Mouse (Mus musculus) spleen, embryonic (tissue): Measurements from ENCODE around the gene Gm6525.

ENCODE experiments used
- CTCF ChIA-PET: fragments of 350-600 bp; sonication (Branson Sonifier 250); formaldehyde crosslinking; loops from one replicate; lab custom pipeline; 2022; lab: Charles Lee

The Gm6525 gene

GRCm38 (mm10) chr3:84173581-84174154 lies at the start of gene Gm6525:
Gene Gm6525, plus strand, starts transcription at chr3:84174104.
- CTCF ChIA-PET = no interaction called here

GRCm38 (mm10) chr3:84125704-84126289 lies 48.1 kb upstream of the Gm6525 start:
- CTCF ChIA-PET = interaction anchor here (0.7 kb wide), 1 partner anchor 361 kb away, joined by 8 read pairs; no protein-coding TSS in a partner anchor

GRCm38 (mm10) chr3:84126721-84127120 lies 47.2 kb upstream of the Gm6525 start:
- CTCF ChIA-PET = interaction anchor here (0.6 kb wide), 1 partner anchor 124 kb away, joined by 3 read pairs; no protein-coding TSS in a partner anchor

GRCm38 (mm10) chr3:84127431-84127830 lies 46.5 kb upstream of the Gm6525 start:
- CTCF ChIA-PET = interaction anchor here (0.5 to 0.6 kb wide), 2 partner anchors 123 to 764 kb away, joined by 3 to 4 read pairs; no protein-coding TSS in a partner anchor

- CTCF ChIA-PET = no interaction called here
Measured at GRCm38 (mm10) chr3:84128871-84129870, 44.7 kb upstream of the Gm6525 start.

GRCm38 (mm10) chr3:84130776-84131175 lies 43.1 kb upstream of the Gm6525 start:
- CTCF ChIA-PET = interaction anchor here (0.6 kb wide), 1 partner anchor 884 kb away, joined by 3 read pairs; no protein-coding TSS in a partner anchor

- CTCF ChIA-PET = no interaction called here
Measured at GRCm38 (mm10) chr3:84131369-84131768, 42.5 kb upstream of the Gm6525 start.

GRCm38 (mm10) chr3:84135387-84135786 lies 38.5 kb upstream of the Gm6525 start:
- CTCF ChIA-PET = interaction anchor here (0.7 kb wide), 1 partner anchor 208 kb away, joined by 4 read pairs; no protein-coding TSS in a partner anchor

GRCm38 (mm10) chr3:84135933-84136332 lies 38.0 kb upstream of the Gm6525 start:
- CTCF ChIA-PET = interaction anchor here (0.7 kb wide), 1 partner anchor 209 kb away, joined by 4 read pairs; no protein-coding TSS in a partner anchor

- CTCF ChIA-PET = interaction anchor here (0.7 kb wide), 1 partner anchor 14 kb away, joined by 4 read pairs; no protein-coding TSS in a partner anchor
Measured at GRCm38 (mm10) chr3:84136509-84136908, 37.4 kb upstream of the Gm6525 start.

GRCm38 (mm10) chr3:84140947-84141346 lies 33.0 kb upstream of the Gm6525 start:
- CTCF ChIA-PET = interaction anchor here (0.6 kb wide), 1 partner anchor 98 kb away, joined by 3 read pairs; no protein-coding TSS in a partner anchor

GRCm38 (mm10) chr3:84149831-84150230 lies 24.1 kb upstream of the Gm6525 start:
- CTCF ChIA-PET = no interaction called here

- CTCF ChIA-PET = interaction anchor here (0.7 kb wide), 1 partner anchor 24 kb away, joined by 3 read pairs; no protein-coding TSS in a partner anchor
Measured at GRCm38 (mm10) chr3:84154721-84155141, 19.2 kb upstream of the Gm6525 start.

GRCm38 (mm10) chr3:84155146-84155545 lies 18.8 kb upstream of the Gm6525 start:
- CTCF ChIA-PET = no interaction called here

- CTCF ChIA-PET = interaction anchor here (0.6 to 0.9 kb wide), 2 partner anchors 208 to 1083 kb away, joined by 3 to 5 read pairs; no protein-coding TSS in a partner anchor
Measured at GRCm38 (mm10) chr3:84155558-84156006, 18.3 kb upstream of the Gm6525 start, which contains the start of gene Mnd1. Gene Mnd1, minus strand, starts transcription at chr3:84155786.

- CTCF ChIA-PET = interaction anchor here (0.6 to 0.9 kb wide), 2 partner anchors 209 to 1083 kb away, joined by 3 to 5 read pairs; no protein-coding TSS in a partner anchor
Measured at GRCm38 (mm10) chr3:84156105-84156504, 17.8 kb upstream of the Gm6525 start.

GRCm38 (mm10) chr3:84157011-84157410 lies 16.9 kb upstream of the Gm6525 start:
- CTCF ChIA-PET = no interaction called here

- CTCF ChIA-PET = interaction anchor here (0.6 kb wide), 2 partner anchors 37 to 292 kb away, joined by 3 to 5 read pairs; no protein-coding TSS in a partner anchor
Measured at GRCm38 (mm10) chr3:84157559-84158350, 16.1 kb upstream of the Gm6525 start.

GRCm38 (mm10) chr3:84165391-84165790 lies 8.5 kb upstream of the Gm6525 start:
- CTCF ChIA-PET = no interaction called here

- CTCF ChIA-PET = no interaction called here
Measured at GRCm38 (mm10) chr3:84166073-84166472, 7.8 kb upstream of the Gm6525 start.
